Mouse (Mus musculus): ENCODE data around the gene Map4.

GRCm38 (mm10) chr9:109909102-109909501 lies 22.2 kb upstream of the Map4 start:
- no peak for TF ChIP-seq POLR2A (IDR thresholded peaks at IDR 0.05; ENCODE audit: low read depth, low read length)
- no peak for TF ChIP-seq CTCF (conservative IDR thresholded peaks at IDR 0.05; ENCODE audit: insufficient read depth, insufficient read length, low read depth, low read length)

All from kidney, adult 2 months (tissue).